Mouse (Mus musculus): ENCODE measurements at regions not wholly inside any gene's neighbourhood (a gene's known extent, or its start where the extent isn't known, plus 50 kb on each side); places are given as distances from the start of the nearest gene placed in this dataset.
A peak's percentile ranks its signal among the peaks of the same experiment; 100 is the strongest.

GRCm38 (mm10) chr2:159430577-159431329, 636.1 kb downstream of the Dhx35 start:
- Histone ChIP-seq H3K4me2 (replicated peaks) (no peak overlapping the region), H3K36me3 (no peaks in the 10 kb centered on the region), H3K4me3 (replicated peaks) (no peak overlapping the region), H3K9ac (no peak overlapping the region), H3K27ac (no peak overlapping the region), H3K9me3 (no peaks in the 10 kb centered on the region), H3K4me1 (replicated peaks) (no peaks in the 10 kb centered on the region), H3K27me3 (replicated peaks) (no peaks in the 10 kb centered on the region; the same call in 1 of the 2 replicates)
- ATAC-seq: no peak
- 75% methylated on average over 5 of the region's 5 CpGs for WGBS

- Histone ChIP-seq H3K36me3 (no peaks in the 10 kb centered on the region), H3K9ac (no peak overlapping the region), H3K27me3 (replicated peaks) (no peaks in the 10 kb centered on the region), H3K4me3 (replicated peaks) (no peak overlapping the region), H3K27ac (no peak overlapping the region), H3K4me1 (replicated peaks) (no peaks in the 10 kb centered on the region), H3K9me3 (no peaks in the 10 kb centered on the region), H3K4me2 (replicated peaks) (no peak overlapping the region)
- ATAC-seq: no peak
- 76% methylated on average over 6 of the region's 6 CpGs for WGBS
Observed at GRCm38 (mm10) chr2:159438961-159439360, 644.4 kb downstream of the Dhx35 start.

GRCm38 (mm10) chr2:159443581-159443980, 649.0 kb downstream of the Dhx35 start:
- Histone ChIP-seq H3K27ac (no peak overlapping the region), H3K4me1 (replicated peaks) (peaks cover 4% of the 10 kb centered on the region; the same call in 1 of the 2 replicates), H3K9ac (no peak overlapping the region), H3K4me2 (replicated peaks) (no peak overlapping the region), H3K9me3 (no peaks in the 10 kb centered on the region), H3K36me3 (no peaks in the 10 kb centered on the region), H3K27me3 (replicated peaks) (no peaks in the 10 kb centered on the region), H3K4me3 (replicated peaks) (no peak overlapping the region)
- ATAC-seq: no peak
- WGBS: 37% methylated on average over 8 of the region's 8 CpGs

GRCm38 (mm10) chr2:159446434-159446833, 651.8 kb downstream of the Dhx35 start:
- no peaks in the 10 kb centered on the region for H3K9me3 ChIP-seq
- H3K4me2 ChIP-seq (replicated peaks): no peak overlapping the region
- H3K4me3 ChIP-seq (replicated peaks): no peak overlapping the region
- H3K4me1 ChIP-seq (replicated peaks): peaks cover 4% of the 10 kb centered on the region; the same call in 1 of the 2 replicates
- H3K27me3 ChIP-seq (replicated peaks): no peaks in the 10 kb centered on the region
- peak; percentile 66 for ATAC-seq
- no peaks in the 10 kb centered on the region for H3K36me3 ChIP-seq
- H3K27ac ChIP-seq: no peak overlapping the region
- WGBS: 35% methylated on average over 5 of the region's 5 CpGs
- H3K9ac ChIP-seq: no peak overlapping the region

GRCm38 (mm10) chr2:159446886-159447285, 652.3 kb downstream of the Dhx35 start:
- no peaks in the 10 kb centered on the region for H3K9me3 ChIP-seq
- peak; percentile 39; the same call in 1 of the 2 replicates for ATAC-seq
- H3K27ac ChIP-seq: no peak overlapping the region
- H3K27me3 ChIP-seq (replicated peaks): no peaks in the 10 kb centered on the region
- H3K36me3 ChIP-seq: no peaks in the 10 kb centered on the region
- no peak overlapping the region for H3K9ac ChIP-seq
- peaks cover 4% of the 10 kb centered on the region; the same call in 1 of the 2 replicates for H3K4me1 ChIP-seq (replicated peaks)
- WGBS: 56% methylated on average over 5 of the region's 5 CpGs
- no peak overlapping the region for H3K4me2 ChIP-seq (replicated peaks)
- no peak overlapping the region for H3K4me3 ChIP-seq (replicated peaks)

- no peak overlapping the region for H3K27ac ChIP-seq
- peaks cover 4% of the 10 kb centered on the region; the same call in 1 of the 2 replicates for H3K4me1 ChIP-seq (replicated peaks)
- H3K4me2 ChIP-seq (replicated peaks): no peak overlapping the region
- ATAC-seq: no peak
- H3K27me3 ChIP-seq (replicated peaks): no peaks in the 10 kb centered on the region
- H3K9ac ChIP-seq: no peak overlapping the region
- no peak overlapping the region for H3K4me3 ChIP-seq (replicated peaks)
- WGBS: 92% methylated on average over 5 of the region's 5 CpGs
- no peaks in the 10 kb centered on the region for H3K9me3 ChIP-seq
- H3K36me3 ChIP-seq: no peaks in the 10 kb centered on the region
Observed at GRCm38 (mm10) chr2:159448976-159449375, 654.4 kb downstream of the Dhx35 start.

- ATAC-seq: no peak
- 54% methylated on average over 9 of the region's 9 CpGs for WGBS
- Histone ChIP-seq H3K27me3 (replicated peaks) (no peaks in the 10 kb centered on the region), H3K9me3 (no peaks in the 10 kb centered on the region), H3K27ac (no peak overlapping the region), H3K4me3 (replicated peaks) (no peak overlapping the region), H3K4me2 (replicated peaks) (no peak overlapping the region), H3K36me3 (no peaks in the 10 kb centered on the region), H3K9ac (no peak overlapping the region), H3K4me1 (replicated peaks) (peaks cover 4% of the 10 kb centered on the region; the same call in 1 of the 2 replicates)
Observed at GRCm38 (mm10) chr2:159451439-159451838, 656.8 kb downstream of the Dhx35 start.

- 76% methylated on average over 6 of the region's 6 CpGs for WGBS
- Histone ChIP-seq H3K4me3 (replicated peaks) (no peak overlapping the region), H3K4me2 (replicated peaks) (no peak overlapping the region), H3K4me1 (replicated peaks) (no peaks in the 10 kb centered on the region), H3K36me3 (no peaks in the 10 kb centered on the region), H3K9me3 (no peaks in the 10 kb centered on the region), H3K9ac (no peak overlapping the region), H3K27me3 (replicated peaks) (no peaks in the 10 kb centered on the region), H3K27ac (no peak overlapping the region)
- no peak for ATAC-seq
Observed at GRCm38 (mm10) chr2:159481399-159482080, 686.9 kb downstream of the Dhx35 start.

GRCm38 (mm10) chr2:159491090-159491489, 696.5 kb downstream of the Dhx35 start:
- Histone ChIP-seq H3K27me3 (replicated peaks) (no peaks in the 10 kb centered on the region), H3K9ac (no peak overlapping the region), H3K27ac (no peak overlapping the region), H3K4me1 (replicated peaks) (no peaks in the 10 kb centered on the region), H3K4me3 (replicated peaks) (no peak overlapping the region), H3K36me3 (no peaks in the 10 kb centered on the region), H3K9me3 (no peaks in the 10 kb centered on the region), H3K4me2 (replicated peaks) (no peak overlapping the region)
- WGBS: 42% methylated on average over 3 of the region's 3 CpGs
- ATAC-seq: no peak

- H3K9ac ChIP-seq: no peak overlapping the region
- H3K36me3 ChIP-seq: no peaks in the 10 kb centered on the region
- H3K4me3 ChIP-seq (replicated peaks): no peak overlapping the region
- no peak overlapping the region for H3K4me2 ChIP-seq (replicated peaks)
- no peaks in the 10 kb centered on the region for H3K9me3 ChIP-seq
- no peaks in the 10 kb centered on the region for H3K4me1 ChIP-seq (replicated peaks)
- H3K27ac ChIP-seq: no peak overlapping the region
- no peak for ATAC-seq
- WGBS: 60% methylated on average over 2 of the region's 2 CpGs
- no peaks in the 10 kb centered on the region for H3K27me3 ChIP-seq (replicated peaks)
Observed at GRCm38 (mm10) chr2:159498691-159499090, 704.1 kb downstream of the Dhx35 start.

- Histone ChIP-seq H3K27ac (no peak overlapping the region), H3K36me3 (no peaks in the 10 kb centered on the region), H3K4me1 (replicated peaks) (no peaks in the 10 kb centered on the region), H3K27me3 (replicated peaks) (no peaks in the 10 kb centered on the region), H3K9ac (no peak overlapping the region), H3K4me2 (replicated peaks) (no peak overlapping the region), H3K9me3 (no peaks in the 10 kb centered on the region), H3K4me3 (replicated peaks) (no peak overlapping the region)
- WGBS: 41% methylated on average over 3 of the region's 3 CpGs
- no peak for ATAC-seq
Observed at GRCm38 (mm10) chr2:159501039-159501438, 706.4 kb downstream of the Dhx35 start.

- no peak for ATAC-seq
- Histone ChIP-seq H3K36me3 (no peaks in the 10 kb centered on the region), H3K27ac (no peak overlapping the region), H3K4me3 (replicated peaks) (no peak overlapping the region), H3K27me3 (replicated peaks) (no peaks in the 10 kb centered on the region), H3K4me1 (replicated peaks) (no peaks in the 10 kb centered on the region), H3K4me2 (replicated peaks) (no peak overlapping the region), H3K9ac (no peak overlapping the region), H3K9me3 (no peaks in the 10 kb centered on the region)
- WGBS: 65% methylated on average over 4 of the region's 4 CpGs
Observed at GRCm38 (mm10) chr2:159519066-159519465, 724.5 kb downstream of the Dhx35 start.

- WGBS: 66% methylated on average over 2 of the region's 2 CpGs
- ATAC-seq: no peak
Observed at GRCm38 (mm10) chr2:159523739-159524138, 729.1 kb downstream of the Dhx35 start.

More at GRCm38 (mm10) chr2:159523739-159524138, 729.1 kb downstream of the Dhx35 start:
- Histone ChIP-seq H3K9me3 (no peaks in the 10 kb centered on the region), H3K9ac (no peak overlapping the region), H3K27me3 (replicated peaks) (no peaks in the 10 kb centered on the region), H3K4me2 (replicated peaks) (no peak overlapping the region), H3K4me3 (replicated peaks) (no peak overlapping the region), H3K36me3 (no peaks in the 10 kb centered on the region), H3K4me1 (replicated peaks) (no peaks in the 10 kb centered on the region), H3K27ac (no peak overlapping the region)
